Mouse (Mus musculus) hindbrain, embryonic 13.5 days (tissue): Measurements from ENCODE around the gene Naa38. TPM values are rescaled to one million over a fixed set of nuclear protein-coding genes. Genes with fewer than 3 reads are reported as not detected.

Experiments used
- ATAC-seq: fragments of 200-750 bp; cut with Nextera tagmentation; 2 replicates; pipeline ENCODE4 v1.8.0; 2017; ENCODE audit warnings: moderate TSS enrichment; ENCODE audit not compliant: low FRiP score
- H3K27ac ChIP-seq: fragments of 300-500 bp; sonication (generic); 2 replicates; pipeline ENCODE4 v1.5.1; 2015; ENCODE audit warnings: inconsistent platforms, mild to moderate bottlenecking, moderate library complexity
- H3K27me3 ChIP-seq: fragments of 300-500 bp; sonication (generic); 2 replicates; pipeline ENCODE4 v1.6.1; 2015; ENCODE audit warnings: mild to moderate bottlenecking, inconsistent platforms
- H3K36me3 ChIP-seq: fragments of 300-500 bp; sonication (generic); 2 replicates; pipeline ENCODE4 v1.6.1; 2015; ENCODE audit warnings: mild to moderate bottlenecking, inconsistent platforms
- H3K4me1 ChIP-seq: fragments of 300-500 bp; sonication (generic); replicated peaks from 2 replicates; pipeline ENCODE4 v1.6.1; 2015; ENCODE audit warnings: inconsistent platforms
- H3K4me2 ChIP-seq: fragments of 300-500 bp; sonication (generic); 2 replicates; pipeline ENCODE4 v1.6.1; 2015; ENCODE audit warnings: inconsistent platforms, mild to moderate bottlenecking, moderate library complexity
- H3K4me3 ChIP-seq: fragments of 300-500 bp; sonication (generic); 2 replicates; pipeline ENCODE4 v1.5.1; 2015; ENCODE audit warnings: mild to moderate bottlenecking, inconsistent platforms
- H3K9ac ChIP-seq: fragments of 300-500 bp; sonication (generic); 2 replicates; pipeline ENCODE4 v1.6.1; 2015; ENCODE audit warnings: mild to moderate bottlenecking, inconsistent platforms
- H3K9me3 ChIP-seq: fragments of 300-500 bp; sonication (generic); 2 replicates; pipeline ENCODE4 v1.6.1; 2016; ENCODE audit warnings: inconsistent platforms
- WGBS: fragments of 180-500 bp; shearing (Covaris S2); methylation state at CpG from one replicate; pipeline ENCODE4 v1.1.7; 2015; 5-methylcytosine and 5-hydroxymethylcytosine counted together
- polyA plus RNA-seq: library from polyadenylated mRNA; unstranded; fragments of >200 nt; fragmentation: Nextera tagmentation; extraction: Ambion mirVana; gene quantifications from 2 replicates; pipeline ENCODE4 v1.2.1, GENCODE M21; 2015

Gene Naa38
- polyA plus RNA-seq, 1 experiment from 2014 or later: 103 TPM

- Histone ChIP-seq H3K27ac (peak overlapping the region; percentile 100), H3K4me2 (peak overlapping the region; percentile 97), H3K27me3 (peaks cover 41% of the 10 kb centered on the region), H3K4me3 (peak overlapping the region; percentile 83), H3K4me1 (peaks cover 51% of the 10 kb centered on the region), H3K9me3 (no peaks in the 10 kb centered on the region), H3K36me3 (no peaks in the 10 kb centered on the region), H3K9ac (peak overlapping the region; percentile 58)
- under 1% methylated on average over 30 of the region's 31 CpGs for WGBS
- no peak for ATAC-seq
These were observed 24.7 kb downstream of the Naa38 start for GRCm38 (mm10) chr11:69419813-69420553.

GRCm38 (mm10) chr11:69420554-69421000, 25.3 kb downstream of the Naa38 start:
- H3K4me2 ChIP-seq: peak overlapping the region; percentile 97
- H3K4me1 ChIP-seq: peaks cover 49% of the 10 kb centered on the region
- no peak overlapping the region for H3K27ac ChIP-seq
- no peaks in the 10 kb centered on the region for H3K36me3 ChIP-seq
- 8% methylated on average over 10 of the region's 10 CpGs for WGBS
- peaks cover 41% of the 10 kb centered on the region for H3K27me3 ChIP-seq
- no peak for ATAC-seq
- peak overlapping the region; percentile 83 for H3K4me3 ChIP-seq
- peak overlapping the region; percentile 58 for H3K9ac ChIP-seq
- H3K9me3 ChIP-seq: no peaks in the 10 kb centered on the region

- WGBS: 12% methylated on average over 25 of the region's 25 CpGs
- Histone ChIP-seq H3K27me3 (peaks cover 41% of the 10 kb centered on the region), H3K4me2 (peak overlapping the region; percentile 97), H3K9ac (peak overlapping the region; percentile 53; the same call in 1 of the 2 replicates), H3K4me1 (peaks cover 49% of the 10 kb centered on the region), H3K4me3 (no peak overlapping the region), H3K27ac (no peak overlapping the region), H3K9me3 (no peaks in the 10 kb centered on the region), H3K36me3 (no peaks in the 10 kb centered on the region)
- ATAC-seq: no peak
These were observed 26.1 kb downstream of the Naa38 start for GRCm38 (mm10) chr11:69421131-69421977.

GRCm38 (mm10) chr11:69422842-69423241, 27.6 kb downstream of the Naa38 start:
- WGBS: 89% methylated on average over 10 of the region's 10 CpGs
- no peak for ATAC-seq
- Histone ChIP-seq H3K4me1 (peaks cover 35% of the 10 kb centered on the region), H3K9me3 (no peaks in the 10 kb centered on the region), H3K27ac (no peak overlapping the region), H3K4me3 (no peak overlapping the region), H3K4me2 (no peak overlapping the region), H3K9ac (no peak overlapping the region), H3K36me3 (no peaks in the 10 kb centered on the region), H3K27me3 (peaks cover 43% of the 10 kb centered on the region)

- WGBS: 77% methylated on average over 6 of the region's 6 CpGs
- peaks cover 27% of the 10 kb centered on the region for H3K4me1 ChIP-seq
- H3K4me2 ChIP-seq: no peak overlapping the region
- no peak overlapping the region for H3K27ac ChIP-seq
- H3K4me3 ChIP-seq: no peak overlapping the region
- no peak for ATAC-seq
- H3K9ac ChIP-seq: no peak overlapping the region
- H3K36me3 ChIP-seq: no peaks in the 10 kb centered on the region
- H3K9me3 ChIP-seq: no peaks in the 10 kb centered on the region
- peaks cover 43% of the 10 kb centered on the region for H3K27me3 ChIP-seq
These were observed 28.6 kb downstream of the Naa38 start for GRCm38 (mm10) chr11:69423885-69424284.

GRCm38 (mm10) chr11:69426246-69426645, 31.0 kb downstream of the Naa38 start:
- ATAC-seq: no peak
- no peak overlapping the region for H3K27ac ChIP-seq
- peaks cover 27% of the 10 kb centered on the region for H3K27me3 ChIP-seq
- H3K4me3 ChIP-seq: no peak overlapping the region
- no peak overlapping the region for H3K4me2 ChIP-seq
- no peaks in the 10 kb centered on the region for H3K9me3 ChIP-seq
- no peak overlapping the region for H3K9ac ChIP-seq
- H3K4me1 ChIP-seq: 0 out of 2 replicates have a peak, but pooled peaks cover 5% of the 10 kb centered on the region
- 88% methylated on average over 2 of the region's 2 CpGs for WGBS
- no peaks in the 10 kb centered on the region for H3K36me3 ChIP-seq

- Histone ChIP-seq H3K9ac (no peak overlapping the region), H3K27me3 (peaks cover 7% of the 10 kb centered on the region; the same call in 1 of the 2 replicates), H3K4me3 (no peak overlapping the region), H3K9me3 (no peaks in the 10 kb centered on the region), H3K36me3 (no peaks in the 10 kb centered on the region), H3K27ac (no peak overlapping the region), H3K4me2 (no peak overlapping the region), H3K4me1 (0 out of 2 replicates have a peak, but pooled peaks cover 7% of the 10 kb centered on the region)
- ATAC-seq: no peak
- WGBS: 31% methylated on average over 4 of the region's 4 CpGs
These were observed 33.5 kb downstream of the Naa38 start for GRCm38 (mm10) chr11:69428751-69429150.

GRCm38 (mm10) chr11:69429313-69429712, 34.0 kb downstream of the Naa38 start:
- peaks cover 2% of the 10 kb centered on the region; the same call in 1 of the 2 replicates for H3K27me3 ChIP-seq
- 62% methylated on average over 2 of the region's 2 CpGs for WGBS
- H3K27ac ChIP-seq: no peak overlapping the region
- H3K4me3 ChIP-seq: no peak overlapping the region
- H3K4me2 ChIP-seq: no peak overlapping the region
- H3K4me1 ChIP-seq: 0 out of 2 replicates have a peak, but pooled peaks cover 7% of the 10 kb centered on the region
- no peaks in the 10 kb centered on the region for H3K9me3 ChIP-seq
- H3K9ac ChIP-seq: no peak overlapping the region
- no peak for ATAC-seq
- H3K36me3 ChIP-seq: no peaks in the 10 kb centered on the region

- Histone ChIP-seq H3K4me2 (no peak overlapping the region), H3K4me1 (0 out of 2 replicates have a peak, but pooled peaks cover 7% of the 10 kb centered on the region), H3K36me3 (no peaks in the 10 kb centered on the region), H3K9me3 (no peaks in the 10 kb centered on the region), H3K9ac (no peak overlapping the region), H3K27ac (no peak overlapping the region), H3K4me3 (no peak overlapping the region), H3K27me3 (peaks cover 2% of the 10 kb centered on the region; the same call in 1 of the 2 replicates)
- ATAC-seq: no peak
- WGBS: 92% methylated on average over 15 of the region's 15 CpGs
These were observed 35.3 kb downstream of the Naa38 start for GRCm38 (mm10) chr11:69430631-69431030.

GRCm38 (mm10) chr11:69431829-69432639, 36.7 kb downstream of the Naa38 start:
- peaks cover 2% of the 10 kb centered on the region; the same call in 1 of the 2 replicates for H3K27me3 ChIP-seq

GRCm38 (mm10) chr11:69432640-69432982, 37.3 kb downstream of the Naa38 start:
- ATAC-seq: no peak
- Histone ChIP-seq H3K36me3 (no peaks in the 10 kb centered on the region), H3K27me3 (no peaks in the 10 kb centered on the region; the same call in 1 of the 2 replicates), H3K27ac (no peak overlapping the region), H3K4me2 (no peak overlapping the region), H3K4me3 (no peak overlapping the region), H3K9me3 (no peaks in the 10 kb centered on the region), H3K4me1 (0 out of 2 replicates have a peak, but pooled peaks cover 7% of the 10 kb centered on the region), H3K9ac (no peak overlapping the region)
- WGBS: 78% methylated on average over 11 of the region's 11 CpGs

More at GRCm38 (mm10) chr11:69431829-69432639, 36.7 kb downstream of the Naa38 start:
- Histone ChIP-seq H3K27ac (no peak overlapping the region), H3K36me3 (no peaks in the 10 kb centered on the region), H3K9ac (no peak overlapping the region), H3K4me1 (0 out of 2 replicates have a peak, but pooled peaks cover 7% of the 10 kb centered on the region), H3K4me3 (no peak overlapping the region), H3K9me3 (no peaks in the 10 kb centered on the region), H3K4me2 (no peak overlapping the region)
- 34% methylated on average over 11 of the region's 11 CpGs for WGBS
- ATAC-seq: 0 out of 2 replicates have a peak, but pooled peaks have one; percentile 43
